In the genomic region with DNA sequence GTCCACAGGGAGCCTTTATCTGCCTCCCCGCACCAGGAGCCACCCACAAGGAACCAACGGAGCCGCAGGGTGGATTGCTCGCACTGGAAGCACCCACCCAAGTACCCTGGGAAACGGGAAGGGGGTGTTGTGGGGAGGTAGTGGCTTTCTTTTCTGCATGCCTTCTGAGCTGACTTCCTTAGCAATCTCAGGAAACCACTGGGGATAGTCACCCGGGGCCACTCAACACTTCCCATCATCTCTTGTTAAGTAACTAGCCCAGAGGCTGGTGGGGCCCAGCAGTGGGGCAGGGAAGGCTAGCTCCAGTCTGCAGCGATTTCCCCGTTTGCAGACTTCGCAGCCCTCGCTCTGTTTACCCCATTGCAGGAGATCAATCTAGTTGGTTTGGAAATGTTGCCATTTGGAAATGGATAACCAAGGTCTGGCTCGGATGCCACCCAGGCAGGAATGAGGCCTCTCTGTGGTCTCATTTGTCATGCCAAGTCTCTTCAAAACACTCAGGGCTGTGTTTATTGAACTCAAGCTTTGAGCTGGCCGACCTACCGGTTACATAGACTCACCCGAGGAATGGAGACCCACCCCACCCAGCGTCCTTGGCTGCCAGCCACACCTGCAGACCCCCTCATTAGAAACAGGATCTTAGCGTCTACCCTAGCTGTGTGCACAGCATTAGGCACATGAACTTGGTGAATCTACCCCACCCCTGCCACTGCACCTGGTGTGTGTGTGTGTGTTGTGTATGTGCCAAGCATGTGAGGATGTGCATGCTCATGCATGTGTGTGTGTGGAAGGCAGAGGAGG, we compare ENCODE assay signal across 16 mouse cellular contexts. TPM values are rescaled to one million over a fixed set of nuclear protein-coding genes. Genes with fewer than 3 reads are reported as not detected.
DNase-seq lines count a peak whose midpoint lies in the region; ATAC-seq and TF ChIP-seq lines count a peak whose summit lies in the region.
"Had no signal": no experiment of that assay in that cellular context is flagged by ENCODE, and none has a peak within 500 bp of the region (broad histone marks: within the 10 kb centered on the region; RNA-seq: fewer than 3 reads in every experiment).

No protein-coding gene starts in this region.

- no peaks in the 10 kb centered on the region for H3K9me3 ChIP-seq in intestine, embryonic 14.5 days (ENCODE audit: control insufficient read depth, low read length)
- H3K9me3 ChIP-seq in intestine, postnatal 0 days (ENCODE audit: control insufficient read depth), result no peaks in the 10 kb centered on the region
- H3K9me3 ChIP-seq in midbrain, embryonic 11.5 days (ENCODE audit: control insufficient read depth, low read length), result no peaks in the 10 kb centered on the region
- no peaks in the 10 kb centered on the region for H3K9me3 ChIP-seq in midbrain, embryonic 13.5 days
- no peaks in the 10 kb centered on the region for H3K9me3 ChIP-seq in limb, embryonic 12.5 days
- H3K9me3 ChIP-seq: hindbrain, embryonic 12.5 days; liver, embryonic 13.5 days; midbrain, embryonic 15.5 days had no signal

- H3K4me1 ChIP-seq in intestine, embryonic 14.5 days (replicated peaks; ENCODE audit: control insufficient read depth, insufficient read depth, low read length), result peaks cover 18% of the 10 kb centered on the region
- H3K4me1 ChIP-seq in intestine, postnatal 0 days (replicated peaks; ENCODE audit: control insufficient read depth, insufficient read depth, low read length), result no peaks in the 10 kb centered on the region
- no peaks in the 10 kb centered on the region; the same call in 1 of the 2 replicates for H3K4me1 ChIP-seq in midbrain, embryonic 11.5 days (ENCODE audit: control insufficient read depth, insufficient read depth, low read length)
- 0 out of 2 replicates have a peak, but pooled peaks cover 3% of the 10 kb centered on the region for H3K4me1 ChIP-seq in midbrain, embryonic 13.5 days (replicated peaks)
- peaks cover 17% of the 10 kb centered on the region for H3K4me1 ChIP-seq in limb, embryonic 12.5 days (replicated peaks)
- H3K4me1 ChIP-seq: liver, embryonic 13.5 days had no signal

- H3K36me3 ChIP-seq in intestine, embryonic 14.5 days (ENCODE audit: control insufficient read depth, insufficient read depth, low read length), result no peaks in the 10 kb centered on the region
- H3K36me3 ChIP-seq in intestine, postnatal 0 days (ENCODE audit: control insufficient read depth, insufficient read depth), result no peaks in the 10 kb centered on the region
- no peaks in the 10 kb centered on the region for H3K36me3 ChIP-seq in midbrain, embryonic 11.5 days (ENCODE audit: control insufficient read depth, insufficient read depth, low read length)
- no peaks in the 10 kb centered on the region for H3K36me3 ChIP-seq in midbrain, embryonic 13.5 days
- no peaks in the 10 kb centered on the region for H3K36me3 ChIP-seq in limb, embryonic 12.5 days
- H3K36me3 ChIP-seq: G1E; hindbrain, embryonic 12.5 days; liver, embryonic 13.5 days; midbrain, embryonic 15.5 days had no signal

- no peaks in the 10 kb centered on the region for H3K27me3 ChIP-seq in intestine, embryonic 14.5 days (replicated peaks; ENCODE audit: control insufficient read depth, insufficient read depth, low read length)
- no peaks in the 10 kb centered on the region for H3K27me3 ChIP-seq in intestine, postnatal 0 days (replicated peaks; ENCODE audit: control insufficient read depth, insufficient read depth, low read length)
- H3K27me3 ChIP-seq in midbrain, embryonic 11.5 days (ENCODE audit: control insufficient read depth, insufficient read depth, low read length), result no peaks in the 10 kb centered on the region
- peaks cover 3% of the 10 kb centered on the region; the same call in 1 of the 2 replicates for H3K27me3 ChIP-seq in midbrain, embryonic 13.5 days
- H3K27me3 ChIP-seq in limb, embryonic 12.5 days, result no peaks in the 10 kb centered on the region; the same call in 1 of the 2 replicates
- H3K27me3 ChIP-seq: midbrain, embryonic 15.5 days had no signal

- peak overlapping the region; percentile 9; the same call in 1 of the 2 replicates for H3K27ac ChIP-seq in intestine, embryonic 14.5 days (ENCODE audit: low read depth)
- no peak overlapping the region for H3K27ac ChIP-seq in intestine, postnatal 0 days (ENCODE audit: low read depth, low read length)
- H3K27ac ChIP-seq in midbrain, embryonic 11.5 days (ENCODE audit: low read depth, low read length), result no peak overlapping the region
- H3K27ac ChIP-seq in midbrain, embryonic 13.5 days, result no peak overlapping the region
- no peak overlapping the region for H3K27ac ChIP-seq in limb, embryonic 12.5 days
- H3K27ac ChIP-seq: hindbrain, embryonic 12.5 days; liver, embryonic 13.5 days; midbrain, embryonic 15.5 days had no signal

- H3K4me3 ChIP-seq in intestine, embryonic 14.5 days (ENCODE audit: low read depth, low read length), result no peak overlapping the region
- no peak overlapping the region for H3K4me3 ChIP-seq in intestine, postnatal 0 days (ENCODE audit: low read depth, low read length)
- H3K4me3 ChIP-seq in midbrain, embryonic 11.5 days (ENCODE audit: low read depth, low read length), result no peak overlapping the region
- no peak overlapping the region for H3K4me3 ChIP-seq in midbrain, embryonic 13.5 days (replicated peaks)
- no peak overlapping the region for H3K4me3 ChIP-seq in limb, embryonic 12.5 days (replicated peaks)
- H3K4me3 ChIP-seq: erythroblast, embryonic 14.5 days; hindbrain, embryonic 12.5 days; liver, embryonic 13.5 days; midbrain, embryonic 15.5 days had no signal

- DNase-seq in intestine, embryonic 14.5 days (ENCODE audit: low spot score), result no peak
- peak; percentile 31 for DNase-seq in midbrain, embryonic 11.5 days (ENCODE audit: low spot score, missing footprints)
- no peak for DNase-seq in thymus, postnatal 36 days
- no peak for DNase-seq in layer of hippocampus, adult 18-20 months (ENCODE audit: low spot score in 2 of 2)
- DNase-seq: cerebellum, adult 11 months; gastrocnemius, postnatal 36 days; liver, embryonic 13.5 days; lung, postnatal 14 days had no signal

- 30% methylated on average over 16 of the region's 16 CpGs for WGBS in intestine, embryonic 14.5 days
- WGBS in intestine, postnatal 0 days, result 26% methylated on average over 16 of the region's 16 CpGs
- 72% methylated on average over 16 of the region's 16 CpGs for WGBS in midbrain, embryonic 11.5 days
- 73% methylated on average over 16 of the region's 16 CpGs for WGBS in midbrain, embryonic 13.5 days
- 47% methylated on average over 16 of the region's 16 CpGs for WGBS in limb, embryonic 12.5 days

- no peak for TF ChIP-seq CTCF in intestine, postnatal 0 days (IDR thresholded peaks at IDR 0.05; ENCODE audit: low read depth)

- no peak overlapping the region for H3K9ac ChIP-seq in intestine, embryonic 14.5 days (ENCODE audit: low read length)
- H3K9ac ChIP-seq in intestine, postnatal 0 days (ENCODE audit: low read depth, low read length), result no peak overlapping the region
- no peak overlapping the region for H3K9ac ChIP-seq in midbrain, embryonic 11.5 days (ENCODE audit: low read length)
- H3K9ac ChIP-seq in midbrain, embryonic 13.5 days (replicated peaks), result no peak overlapping the region
- H3K9ac ChIP-seq in limb, embryonic 12.5 days (replicated peaks), result no peak overlapping the region
- H3K9ac ChIP-seq: hindbrain, embryonic 12.5 days; liver, embryonic 13.5 days; midbrain, embryonic 15.5 days had no signal

- no peak overlapping the region for H3K4me2 ChIP-seq in intestine, embryonic 14.5 days (ENCODE audit: low read length)
- H3K4me2 ChIP-seq in intestine, postnatal 0 days (replicated peaks; ENCODE audit: low read depth), result no peak overlapping the region
- no peak overlapping the region for H3K4me2 ChIP-seq in midbrain, embryonic 11.5 days
- H3K4me2 ChIP-seq in midbrain, embryonic 13.5 days (replicated peaks), result no peak overlapping the region
- peak overlapping the region; percentile 17; the same call in 1 of the 2 replicates for H3K4me2 ChIP-seq in limb, embryonic 12.5 days
- H3K4me2 ChIP-seq: hindbrain, embryonic 12.5 days; liver, embryonic 13.5 days; midbrain, embryonic 15.5 days had no signal

- peak; percentile 47; the same call in 1 of the 2 replicates for ATAC-seq in intestine, embryonic 14.5 days (replicated peaks; ENCODE audit: low FRiP score, low TSS enrichment, low read depth)
- ATAC-seq in intestine, postnatal 0 days, result no peak
- ATAC-seq in midbrain, embryonic 11.5 days (ENCODE audit: low FRiP score), result no peak
- ATAC-seq in midbrain, embryonic 13.5 days, result no peak
- ATAC-seq in limb, embryonic 12.5 days (ENCODE audit: insufficient number of reproducible peaks, insufficient read depth, low FRiP score, low TSS enrichment, low read depth), result peak; percentile 48; the same call in 1 of the 2 replicates
- ATAC-seq: midbrain, embryonic 15.5 days had no signal

RNA-seq across cellular contexts. Expression of gene Kcng1, which starts 33.3 kb away (rescaled TPM):
- polyA plus RNA-seq in intestine, embryonic 14.5 days (2014; fragmentation: Nextera tagmentation; extraction: Ambion mirVana), result 11.7 and 12.0 TPM in 2 replicates
- 1.8 and 1.9 TPM in 2 replicates for polyA plus RNA-seq in intestine, postnatal 0 days (2015; fragmentation: Nextera tagmentation; extraction: Ambion mirVana)
- 1.2 and 1.7 TPM in 2 replicates for polyA plus RNA-seq in midbrain, embryonic 11.5 days (2014; fragmentation: Nextera tagmentation; extraction: Ambion mirVana)
- 2.6 and 3.9 TPM in 2 replicates for polyA plus RNA-seq in midbrain, embryonic 13.5 days (2015; fragmentation: Nextera tagmentation; extraction: Ambion mirVana)
- polyA plus RNA-seq in limb, embryonic 12.5 days (2016; fragmentation: Nextera tagmentation; extraction: Ambion mirVana), result 0.85 and 1.6 TPM in 2 replicates
- 10 to 100 TPM; 43.9 to 51.6 TPM for total RNA-seq in layer of hippocampus, adult 18-20 months (2021)
- polyA plus RNA-seq: C2C12; erythroblast, embryonic 14.5 days; G1E had no signal

Comparison
In these comparisons a context has a peak if more than half of its experiments do, and no peak if none do; other contexts are left out.
1. ATAC-seq: peak in intestine, embryonic 14.5 days (single experiment) and limb, embryonic 12.5 days (single experiment); none in intestine, postnatal 0 days (single experiment), midbrain, embryonic 11.5 days (single experiment) and midbrain, embryonic 13.5 days (single experiment).